Mouse (Mus musculus) embryonic fibroblast, embryonic 13.5 days (primary cell): ENCODE measurements around the gene Tlcd1. TPM values are rescaled to one million over a fixed set of nuclear protein-coding genes. Genes with fewer than 3 reads are reported as not detected.

Source experiments
- H3K27ac ChIP-seq: 2 replicates; pipeline ENCODE4 v1.5.1; 2012; ENCODE audit warnings: low read length, control low read depth, inconsistent platforms; ENCODE audit not compliant: insufficient read depth
- H3K4me1 ChIP-seq: 2 replicates; pipeline ENCODE4 v1.6.1; 2011; ENCODE audit warnings: low read length; ENCODE audit not compliant: control insufficient read depth, insufficient read depth
- H3K4me3 ChIP-seq: 2 replicates; pipeline ENCODE4 v1.5.1; 2011; ENCODE audit warnings: mild to moderate bottlenecking, control low read depth, low read length; ENCODE audit not compliant: insufficient read depth
- CTCF ChIP-seq: IDR thresholded peaks from 2 replicates; pipeline ENCODE4 v1.5.1; 2011; ENCODE audit warnings: mild to moderate bottlenecking, control low read depth, low read length, moderate library complexity, borderline replicate concordance; ENCODE audit not compliant: insufficient read depth
- POLR2A ChIP-seq: IDR thresholded peaks from 2 replicates; pipeline ENCODE4 v1.6.1; 2011; ENCODE audit warnings: low read depth, mild to moderate bottlenecking, control low read depth, low read length, moderate library complexity
- polyA plus RNA-seq: library from polyadenylated mRNA; stranded (reverse); fragments of >200 nt; gene quantifications from 2 replicates; pipeline ENCODE4 v1.2.4, GENCODE M21; 2011; ENCODE audit warnings: low read depth; ENCODE audit not compliant: missing spikeins, insufficient read length

The Tlcd1 gene
- polyA plus RNA-seq, 1 experiment, result 13.6 TPM

DNA sequence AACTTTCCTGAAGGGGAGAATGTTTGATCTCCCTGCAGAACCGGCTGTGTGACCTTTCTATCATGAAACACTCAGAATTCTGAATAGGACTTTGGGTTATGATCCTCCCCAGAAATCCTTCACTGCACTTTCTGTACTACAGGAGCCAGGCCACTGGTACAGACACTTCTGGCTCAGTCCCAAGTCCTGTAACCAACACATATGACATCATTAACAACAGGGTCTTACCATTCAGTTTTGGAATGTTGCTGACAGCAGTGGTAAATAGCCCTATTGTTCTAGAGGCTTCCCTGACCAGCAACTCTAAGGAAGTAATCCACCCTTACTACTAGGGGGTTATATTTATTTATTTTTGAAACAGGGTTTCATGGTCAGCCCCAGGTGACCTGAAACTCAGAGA lies 16.6 kb downstream of the Tlcd1 start, which contains the start of gene Proca1:
Gene Proca1 (plus strand): TSS at position 280 of the 400 bp plus-strand sequence.
- TF ChIP-seq CTCF (no peak), POLR2A (no peak; the same call in 1 of the 2 replicates)
- Histone ChIP-seq H3K4me1 (peaks cover 5% of the 10 kb centered on the region; the same call in 1 of the 2 replicates), H3K4me3 (no peak within 1 kb of the TSS), H3K27ac (no peak within 1 kb of the TSS)

DNA sequence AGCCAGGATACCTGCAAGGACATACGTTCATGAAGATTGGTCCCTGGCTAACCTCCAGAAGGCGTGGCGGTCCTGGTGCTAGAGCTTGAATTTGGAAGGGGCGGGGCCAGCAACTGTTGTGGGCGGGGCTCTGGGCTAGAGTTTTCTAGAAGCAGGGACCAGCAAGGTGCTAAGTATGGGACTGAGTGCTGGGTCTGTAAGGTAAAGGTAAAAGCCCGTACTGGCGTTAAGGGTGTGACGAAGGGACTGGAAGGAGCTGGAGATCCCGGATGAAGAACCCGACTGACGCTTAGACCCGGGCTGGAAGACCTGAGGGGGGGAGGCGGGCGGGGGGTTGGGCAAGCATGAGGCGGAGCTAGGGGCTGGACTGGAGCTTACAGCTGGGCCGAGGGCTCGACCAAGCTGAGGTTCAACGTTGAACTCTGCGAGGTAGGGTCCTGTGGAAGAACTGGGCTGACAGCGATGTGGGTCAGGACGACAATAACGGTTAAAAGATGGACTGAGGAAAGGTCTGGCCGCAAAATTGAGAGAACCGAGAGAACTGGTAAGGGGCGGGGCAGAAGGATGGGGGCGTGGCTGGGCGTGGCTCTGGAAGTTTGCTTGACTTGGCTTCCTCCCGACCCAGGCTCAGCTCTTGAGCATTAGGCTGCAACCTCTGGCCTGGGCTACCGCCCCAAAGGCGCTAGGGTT lies 18.0 kb downstream of the Tlcd1 start:
- Histone ChIP-seq H3K4me1 (peaks cover 5% of the 10 kb centered on the region; the same call in 1 of the 2 replicates), H3K4me3 (no peak overlapping the region), H3K27ac (no peak overlapping the region)
- TF ChIP-seq CTCF (no peak), POLR2A (0 out of 2 replicates have a peak, but pooled peaks have one; percentile 33)

DNA sequence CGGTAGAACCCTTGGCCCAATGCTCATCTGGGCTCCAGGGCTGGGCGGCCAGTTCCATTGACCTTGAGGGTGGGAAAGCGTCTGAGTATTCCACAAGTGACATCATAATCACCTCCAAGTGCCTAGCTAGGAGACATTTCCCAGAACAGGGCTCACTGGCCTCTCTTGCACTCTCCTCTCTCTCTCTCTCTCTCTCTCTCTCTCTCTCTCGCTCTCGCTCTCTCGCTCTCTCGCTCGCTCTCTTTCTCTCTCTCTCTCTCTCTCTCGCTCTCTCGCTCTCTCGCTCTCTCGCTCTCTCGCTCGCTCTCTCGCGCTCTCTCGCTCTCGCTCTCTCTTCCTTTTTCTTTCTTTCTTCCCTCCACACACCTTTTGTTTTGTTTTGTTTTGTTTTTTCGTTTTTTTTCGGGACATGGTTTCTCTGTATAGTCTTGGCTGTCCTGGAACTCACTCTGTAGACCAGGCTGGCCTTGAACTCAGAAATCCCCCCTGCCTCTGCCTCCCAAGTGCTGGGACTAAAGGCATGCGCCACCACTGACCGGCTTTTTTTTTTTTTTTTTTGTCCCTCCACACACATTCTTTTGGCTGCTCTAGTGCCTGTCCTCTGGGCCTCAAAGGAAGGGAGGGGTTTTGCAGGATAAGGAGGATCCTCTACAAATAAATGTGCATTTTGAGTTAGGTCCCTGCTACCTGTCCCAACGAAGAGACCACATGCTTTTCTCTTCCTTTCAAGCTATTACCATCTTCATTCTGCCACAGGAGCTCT lies 18.8 kb downstream of the Tlcd1 start:
- no peak overlapping the region for H3K27ac ChIP-seq
- H3K4me1 ChIP-seq, result peaks cover 2% of the 10 kb centered on the region; the same call in 1 of the 2 replicates
- no peak overlapping the region for H3K4me3 ChIP-seq
- TF ChIP-seq POLR2A (no peak), CTCF (no peak)

DNA sequence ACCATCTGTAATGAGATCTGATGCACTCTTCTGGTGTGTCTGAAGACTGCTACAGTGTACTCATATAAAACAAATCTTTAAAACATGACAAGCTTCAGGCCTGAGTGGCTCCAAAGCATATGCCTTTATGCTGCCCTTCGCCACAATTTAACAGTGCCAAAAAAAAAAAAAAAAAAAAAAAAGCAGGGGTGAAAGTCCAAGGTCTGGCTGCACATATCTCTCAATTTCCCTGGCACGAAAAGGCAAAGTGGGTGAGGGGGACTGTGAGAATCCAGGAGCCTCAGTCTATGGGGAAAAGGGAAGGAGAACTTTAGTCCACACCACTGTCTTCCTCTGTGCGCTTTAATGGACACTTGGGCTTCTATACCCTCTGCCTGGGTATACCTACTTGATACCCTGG lies 25.9 kb downstream of the Tlcd1 start:
- TF ChIP-seq POLR2A, result no peak
- TF ChIP-seq CTCF, result no peak
- Histone ChIP-seq H3K27ac (no peak overlapping the region), H3K4me3 (no peak overlapping the region), H3K4me1 (no peaks in the 10 kb centered on the region)

DNA sequence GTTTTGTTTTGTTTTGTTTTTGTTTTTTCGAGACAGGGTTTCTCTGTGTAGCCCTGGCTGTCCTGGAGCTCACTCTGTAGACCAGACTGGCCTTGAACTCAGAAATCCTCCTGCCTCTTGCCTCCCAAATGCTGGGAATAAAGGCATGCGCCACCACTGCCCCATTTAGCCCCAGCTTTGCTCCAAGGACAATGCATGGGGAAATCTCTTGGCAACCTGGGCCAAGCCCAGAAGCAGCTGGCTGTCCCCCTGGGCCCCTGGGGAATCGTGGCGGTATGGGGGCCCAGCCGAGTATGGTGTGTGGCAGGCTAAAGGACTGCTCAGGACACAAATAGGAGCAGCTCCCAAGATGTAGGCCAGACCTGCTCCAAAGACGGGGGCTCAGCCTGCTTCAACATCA lies 27.8 kb downstream of the Tlcd1 start:
- Histone ChIP-seq H3K27ac (no peak overlapping the region), H3K4me3 (no peak overlapping the region), H3K4me1 (no peaks in the 10 kb centered on the region)
- no peak for TF ChIP-seq CTCF
- no peak for TF ChIP-seq POLR2A

DNA sequence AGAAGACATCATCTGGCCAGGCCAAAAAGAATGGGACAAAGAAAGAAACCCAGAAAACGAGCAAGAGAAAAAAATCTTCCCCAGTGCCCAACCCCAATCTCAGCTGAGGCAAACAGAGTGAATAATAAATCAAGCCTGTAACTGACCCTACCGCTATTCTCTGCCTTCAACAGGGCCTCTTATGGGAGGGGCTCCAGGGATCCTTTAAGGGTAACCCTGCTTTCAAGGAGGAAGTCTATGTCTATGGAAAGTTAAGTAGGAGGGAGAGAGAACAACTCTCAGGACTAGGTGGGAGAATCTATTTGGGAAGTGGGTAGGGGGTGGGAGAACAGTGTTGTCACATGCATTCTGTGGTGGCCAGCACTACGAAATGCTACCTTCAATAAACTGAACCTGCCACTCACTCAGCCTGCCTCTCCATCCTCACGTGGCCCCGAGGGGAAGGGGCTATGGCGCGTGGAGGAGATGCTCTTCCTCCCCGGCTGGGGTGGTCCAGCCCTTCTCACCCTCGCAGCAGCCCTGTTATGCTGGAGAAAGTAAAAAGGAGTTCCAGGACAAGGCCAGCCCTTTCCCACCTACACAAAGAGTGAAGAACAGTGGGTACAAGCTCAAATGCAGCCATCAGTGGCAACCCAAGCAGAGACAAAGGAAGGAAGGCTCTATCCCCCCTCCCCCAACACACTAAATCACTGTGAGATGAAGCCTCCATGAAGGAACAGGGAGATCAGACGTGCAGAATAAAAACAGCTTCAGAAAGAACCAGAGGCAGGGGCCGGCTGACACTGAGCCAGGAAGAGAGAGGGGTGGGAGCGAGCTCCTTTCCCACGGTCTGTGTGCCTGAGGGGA lies 29.1 kb downstream of the Tlcd1 start:
- no peaks in the 10 kb centered on the region for H3K4me1 ChIP-seq
- TF ChIP-seq POLR2A, result no peak
- TF ChIP-seq CTCF, result no peak
- H3K27ac ChIP-seq, result no peak overlapping the region
- no peak overlapping the region for H3K4me3 ChIP-seq

DNA sequence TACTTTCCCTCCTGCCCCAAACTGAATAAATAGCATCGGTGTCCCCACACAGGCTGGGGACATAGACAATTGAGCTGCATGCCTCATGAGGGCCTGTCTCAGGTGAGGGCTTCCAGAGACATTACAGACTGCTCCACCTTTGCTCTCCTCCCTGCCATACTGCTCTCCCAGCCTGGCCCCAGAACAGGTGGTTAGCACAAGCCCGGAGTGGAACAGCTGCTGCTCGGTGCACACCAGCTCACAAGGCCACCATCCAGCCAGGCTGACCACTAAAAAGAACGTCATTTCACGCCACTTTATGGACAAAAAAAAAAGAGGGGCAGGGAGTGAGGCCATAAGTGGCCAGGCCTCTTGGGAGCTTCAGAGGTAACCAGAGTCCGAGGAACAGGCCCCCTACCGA lies 30.7 kb downstream of the Tlcd1 start:
- no peak overlapping the region for H3K27ac ChIP-seq
- H3K4me1 ChIP-seq, result no peaks in the 10 kb centered on the region
- H3K4me3 ChIP-seq, result no peak overlapping the region
- TF ChIP-seq CTCF, result no peak
- TF ChIP-seq POLR2A, result no peak

DNA sequence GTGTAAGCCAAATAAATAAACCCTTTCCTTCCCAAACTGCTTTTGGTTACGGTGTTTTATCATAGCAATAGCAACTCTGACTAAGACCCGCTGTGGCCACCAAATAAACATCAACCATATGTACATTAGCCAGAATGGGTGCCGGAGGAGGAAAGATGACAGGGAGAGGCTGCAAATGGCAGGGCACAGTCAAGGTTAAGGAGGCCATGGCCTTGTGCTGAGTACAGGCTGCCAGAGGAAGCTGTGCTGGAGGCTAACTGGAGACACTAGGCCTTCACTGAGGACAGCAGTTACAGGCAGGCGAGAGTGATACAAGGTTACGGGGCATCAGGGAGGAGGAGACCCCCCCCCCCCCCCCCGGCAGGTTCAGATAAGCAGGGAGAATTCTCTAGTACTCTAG lies 33.4 kb downstream of the Tlcd1 start:
- H3K4me1 ChIP-seq, result no peaks in the 10 kb centered on the region
- TF ChIP-seq CTCF (no peak), POLR2A (no peak)
- no peak overlapping the region for H3K4me3 ChIP-seq
- no peak overlapping the region for H3K27ac ChIP-seq

DNA sequence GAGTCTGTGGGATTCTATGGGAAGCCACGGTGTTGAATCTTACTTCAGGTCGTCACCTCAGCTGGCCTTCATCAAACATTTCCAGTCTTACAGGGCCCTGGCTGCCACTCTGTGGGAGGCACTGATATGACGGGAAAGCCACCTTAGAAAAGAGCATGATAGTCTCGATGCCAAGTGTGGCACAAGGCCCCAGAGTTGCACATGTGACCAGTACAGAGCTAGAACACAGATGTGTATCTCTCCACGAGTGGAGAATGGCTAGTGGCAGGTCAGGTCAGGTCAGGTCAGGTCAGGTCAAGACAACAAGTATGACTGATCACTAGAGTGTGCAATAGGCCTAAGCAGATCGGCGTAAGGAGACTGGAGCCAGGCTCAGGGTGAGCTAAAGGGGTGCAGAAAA lies 34.1 kb downstream of the Tlcd1 start:
- no peak overlapping the region for H3K27ac ChIP-seq
- TF ChIP-seq CTCF, result no peak
- TF ChIP-seq POLR2A, result no peak

More for the DNA sequence above, 34.1 kb downstream of the Tlcd1 start:
- no peaks in the 10 kb centered on the region for H3K4me1 ChIP-seq
- H3K4me3 ChIP-seq, result no peak overlapping the region
